Mouse (Mus musculus): ENCODE results near the gene Ocel1.

- TF ChIP-seq GATA1 (IDR thresholded peaks at IDR 0.05; ENCODE audit: borderline replicate concordance, low read length) (no peak), FLI1 (IDR thresholded peaks at IDR 0.05; ENCODE audit: low read length) (no peak)
Measured at GRCm38 (mm10) chr8:71391696-71392095, 20.6 kb downstream of the Ocel1 start.

All from megakaryocyte, embryonic 14.5 days (primary cell).